Mouse (Mus musculus): ENCODE measurements around the gene Tmem59.

GRCm38 (mm10) chr4:107159166-107159773 is 18.9 kb upstream of the Tmem59 start:
- TF ChIP-seq CTCF (IDR thresholded peaks at IDR 0.05; ENCODE audit: borderline replicate concordance, insufficient read depth, low read length) = no peak
- TF ChIP-seq POLR2A (IDR thresholded peaks at IDR 0.05; ENCODE audit: low read depth, low read length) = no peak

Data from embryonic fibroblast, embryonic 13.5 days (primary cell).